Mouse (Mus musculus): ENCODE measurements around the gene Vmn2r101. TPM values are rescaled to one million over a fixed set of nuclear protein-coding genes. Genes with fewer than 3 reads are reported as not detected.

Gene Vmn2r101
- polyA plus RNA-seq (2014; fragmentation: Illumina TruSeq; extraction: RNeasy Lipid Tissue Mini Kit (QIAGEN cat#74804); ENCODE audit: low read depth, low replicate concordance) = not detected

DNA sequence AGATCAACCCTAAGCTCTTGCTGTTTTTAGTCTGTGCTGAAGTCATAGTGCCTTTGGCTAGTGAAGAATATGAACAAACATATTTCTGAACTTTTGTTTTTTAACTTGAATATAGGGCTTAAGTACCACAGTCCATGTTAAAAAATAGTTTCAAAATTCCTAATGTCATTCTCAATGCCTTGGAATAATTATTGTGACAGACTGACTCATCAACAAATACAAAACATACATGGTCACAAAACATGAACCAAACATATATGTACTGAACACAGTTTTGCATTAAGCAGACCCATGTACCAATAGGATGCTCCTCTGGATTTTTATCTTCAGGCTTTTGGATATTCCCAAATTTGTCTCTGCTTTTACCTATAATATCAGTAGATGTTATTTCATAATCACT is at the start of gene Vmn2r101:
TSS of gene Vmn2r101 (plus strand) at position 301 of the 400 bp plus-strand sequence.

DNA sequence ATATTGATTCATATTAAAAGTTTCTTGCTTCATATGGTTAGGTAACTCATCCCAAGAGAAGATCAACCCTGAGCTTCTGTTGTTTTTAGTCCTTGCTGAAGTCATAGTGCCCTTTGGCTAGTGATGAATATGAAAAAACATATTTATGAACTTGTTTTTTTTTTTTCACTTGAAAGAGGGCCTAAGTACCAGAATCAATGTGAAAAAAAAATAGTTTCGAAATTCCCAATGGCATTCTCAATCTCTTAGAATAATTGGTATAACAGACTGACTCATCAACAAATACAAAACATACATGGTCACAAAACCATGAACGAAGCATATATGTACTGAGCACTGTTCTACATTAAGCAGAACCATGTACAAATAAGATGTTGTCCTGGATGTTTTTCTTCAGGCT is 83.0 kb downstream of the Vmn2r101 start, which contains the start of gene Vmn2r102:
TSS of gene Vmn2r102 (plus strand) at position 301 of the 400 bp plus-strand sequence.

Other genes starting within 250 kb of the Vmn2r101 start
- 0.04 TPM for gene Vmn2r99, start 215.3 kb upstream of the Vmn2r101 start, polyA plus RNA-seq (2014; fragmentation: Illumina TruSeq; extraction: RNeasy Lipid Tissue Mini Kit (QIAGEN cat#74804); ENCODE audit: low read depth, low replicate concordance)
- gene Vmn2r100, start 72.5 kb upstream of the Vmn2r101 start, polyA plus RNA-seq (2014; fragmentation: Illumina TruSeq; extraction: RNeasy Lipid Tissue Mini Kit (QIAGEN cat#74804); ENCODE audit: low read depth, low replicate concordance) = not detected
- not detected for gene Vmn2r102, start 83.1 kb downstream of the Vmn2r101 start, polyA plus RNA-seq (2014; fragmentation: Illumina TruSeq; extraction: RNeasy Lipid Tissue Mini Kit (QIAGEN cat#74804); ENCODE audit: low read depth, low replicate concordance)
- 0.15 TPM for gene Vmn2r103, start 196.1 kb downstream of the Vmn2r101 start, polyA plus RNA-seq (2014; fragmentation: Illumina TruSeq; extraction: RNeasy Lipid Tissue Mini Kit (QIAGEN cat#74804); ENCODE audit: low read depth, low replicate concordance)

Measured in testis, adult 10 weeks (tissue).